Mouse (Mus musculus) heart, embryonic 15.5 days (tissue): ENCODE results near the gene Cbarp. TPM values are rescaled to one million over a fixed set of nuclear protein-coding genes. Genes with fewer than 3 reads are reported as not detected.
A peak's percentile ranks its signal among the peaks of the same experiment; 100 is the strongest.

Source experiments
- ATAC-seq: fragments of 200-750 bp; cut with Nextera tagmentation; replicated peaks from 2 replicates; pipeline ENCODE4 v1.8.0; 2017; ENCODE audit warnings: low read depth, moderate TSS enrichment; ENCODE audit not compliant: insufficient number of reproducible peaks, insufficient read depth, low FRiP score
- H3K27ac ChIP-seq: fragments of 300-500 bp; sonication (generic); 2 replicates; pipeline ENCODE4 v1.5.1; 2015; ENCODE audit warnings: mild to moderate bottlenecking, inconsistent platforms
- H3K27me3 ChIP-seq: fragments of 300-500 bp; sonication (generic); 2 replicates; pipeline ENCODE4 v1.6.1; 2015; ENCODE audit warnings: inconsistent platforms
- H3K36me3 ChIP-seq: fragments of 300-500 bp; sonication (generic); 2 replicates; pipeline ENCODE4 v1.6.1; 2015; ENCODE audit warnings: mild to moderate bottlenecking, inconsistent platforms
- H3K4me1 ChIP-seq: fragments of 300-500 bp; sonication (generic); replicated peaks from 2 replicates; pipeline ENCODE4 v1.6.1; 2015; ENCODE audit warnings: inconsistent platforms
- H3K4me2 ChIP-seq: fragments of 300-500 bp; sonication (generic); 2 replicates; pipeline ENCODE4 v1.6.1; 2015; ENCODE audit warnings: inconsistent platforms, mild to moderate bottlenecking, moderate library complexity
- H3K4me3 ChIP-seq: fragments of 300-500 bp; sonication (generic); 2 replicates; pipeline ENCODE4 v1.5.1; 2015; ENCODE audit warnings: mild to moderate bottlenecking, inconsistent platforms
- H3K9ac ChIP-seq: fragments of 300-500 bp; sonication (generic); 2 replicates; pipeline ENCODE4 v1.6.1; 2015; ENCODE audit warnings: mild to moderate bottlenecking, inconsistent platforms
- H3K9me3 ChIP-seq: fragments of 300-500 bp; sonication (generic); replicated peaks from 2 replicates; pipeline ENCODE4 v1.6.1; 2016; ENCODE audit warnings: inconsistent platforms
- WGBS: fragments of 180-500 bp; shearing (Covaris S2); methylation state at CpG from one replicate; pipeline ENCODE4 v1.1.7; 2015; ENCODE audit warnings: mixed read lengths; 5-methylcytosine and 5-hydroxymethylcytosine counted together
- polyA plus RNA-seq: library from polyadenylated mRNA; unstranded; fragments of >200 nt; fragmentation: Nextera tagmentation; extraction: Ambion mirVana; gene quantifications from 2 replicates; pipeline ENCODE4 v1.2.1, GENCODE M21; 2015

Cbarp gene
- polyA plus RNA-seq, 1 experiment from 2014 or later, result 1.7 TPM

GRCm38 (mm10) chr10:80133226-80133849, 7.3 kb downstream of the Cbarp start:
- Histone ChIP-seq H3K27ac (peak overlapping the region; percentile 69), H3K27me3 (peaks cover 18% of the 10 kb centered on the region), H3K9ac (no peak overlapping the region)

GRCm38 (mm10) chr10:80131952-80132350, 8.7 kb downstream of the Cbarp start:
- Histone ChIP-seq H3K27ac (no peak overlapping the region), H3K36me3 (peaks cover 47% of the 10 kb centered on the region), H3K9me3 (no peaks in the 10 kb centered on the region), H3K27me3 (peaks cover 8% of the 10 kb centered on the region), H3K4me2 (peak overlapping the region; percentile 8; the same call in 1 of the 2 replicates), H3K9ac (no peak overlapping the region), H3K4me3 (no peak overlapping the region), H3K4me1 (peaks cover 40% of the 10 kb centered on the region)
- 65% methylated on average over 27 of the region's 27 CpGs for WGBS
- no peak for ATAC-seq

More at GRCm38 (mm10) chr10:80133226-80133849, 7.3 kb downstream of the Cbarp start:
- no peaks in the 10 kb centered on the region for H3K9me3 ChIP-seq
- H3K4me3 ChIP-seq, result no peak overlapping the region
- WGBS, result 56% methylated on average over 8 of the region's 8 CpGs
- peaks cover 33% of the 10 kb centered on the region for H3K36me3 ChIP-seq
- peak; percentile 54 for ATAC-seq
- H3K4me2 ChIP-seq, result no peak overlapping the region
- H3K4me1 ChIP-seq, result peaks cover 54% of the 10 kb centered on the region

- Histone ChIP-seq H3K9ac (no peak overlapping the region), H3K27ac (no peak overlapping the region), H3K4me3 (no peak overlapping the region), H3K9me3 (no peaks in the 10 kb centered on the region), H3K27me3 (0 out of 2 replicates have a peak, but pooled peaks cover 3% of the 10 kb centered on the region), H3K36me3 (peaks cover 53% of the 10 kb centered on the region), H3K4me1 (peaks cover 35% of the 10 kb centered on the region), H3K4me2 (peak overlapping the region; percentile 8)
- 31% methylated on average over 55 of the region's 55 CpGs for whole genome bisulfite sequencing
- no peak for ATAC-seq
Measured at GRCm38 (mm10) chr10:80131316-80131951, 9.2 kb downstream of the Cbarp start.

GRCm38 (mm10) chr10:80130403-80131031, 10.1 kb downstream of the Cbarp start:
- Histone ChIP-seq H3K27me3 (no peaks in the 10 kb centered on the region), H3K27ac (no peak overlapping the region), H3K9me3 (no peaks in the 10 kb centered on the region), H3K36me3 (peaks cover 62% of the 10 kb centered on the region), H3K4me3 (no peak overlapping the region), H3K4me2 (no peak overlapping the region), H3K4me1 (peaks cover 32% of the 10 kb centered on the region), H3K9ac (no peak overlapping the region)
- whole genome bisulfite sequencing, result 81% methylated on average over 18 of the region's 18 CpGs
- no peak for ATAC-seq

GRCm38 (mm10) chr10:80129846-80130245, 10.8 kb downstream of the Cbarp start:
- H3K4me2 ChIP-seq, result no peak overlapping the region
- peaks cover 32% of the 10 kb centered on the region for H3K4me1 ChIP-seq
- peaks cover 64% of the 10 kb centered on the region for H3K36me3 ChIP-seq
- H3K27me3 ChIP-seq, result no peaks in the 10 kb centered on the region
- no peaks in the 10 kb centered on the region for H3K9me3 ChIP-seq
- H3K4me3 ChIP-seq, result no peak overlapping the region
- WGBS, result 93% methylated on average over 9 of the region's 9 CpGs
- H3K27ac ChIP-seq, result no peak overlapping the region
- no peak overlapping the region for H3K9ac ChIP-seq
- no peak for ATAC-seq

- Histone ChIP-seq H3K4me3 (no peak overlapping the region), H3K36me3 (peaks cover 75% of the 10 kb centered on the region), H3K9ac (no peak overlapping the region), H3K4me2 (no peak overlapping the region), H3K27ac (no peak overlapping the region), H3K4me1 (peaks cover 28% of the 10 kb centered on the region), H3K27me3 (no peaks in the 10 kb centered on the region), H3K9me3 (no peaks in the 10 kb centered on the region)
- WGBS, result 97% methylated on average over 8 of the region's 8 CpGs
- ATAC-seq, result no peak
Measured at GRCm38 (mm10) chr10:80127920-80128319, 12.7 kb downstream of the Cbarp start.

- WGBS, result 88% methylated on average over 9 of the region's 9 CpGs
- no peak for ATAC-seq
- Histone ChIP-seq H3K4me3 (no peak overlapping the region), H3K4me1 (peaks cover 29% of the 10 kb centered on the region), H3K9ac (no peak overlapping the region), H3K4me2 (no peak overlapping the region), H3K27me3 (no peaks in the 10 kb centered on the region), H3K27ac (no peak overlapping the region), H3K36me3 (peaks cover 67% of the 10 kb centered on the region), H3K9me3 (no peaks in the 10 kb centered on the region)
Measured at GRCm38 (mm10) chr10:80123932-80124562, 16.6 kb downstream of the Cbarp start.

- Histone ChIP-seq H3K36me3 (peaks cover 45% of the 10 kb centered on the region), H3K9me3 (no peaks in the 10 kb centered on the region)
Measured at GRCm38 (mm10) chr10:80121639-80122038, 19.0 kb downstream of the Cbarp start.

GRCm38 (mm10) chr10:80120146-80120545, 20.5 kb downstream of the Cbarp start:
- 0 out of 2 replicates have a peak overlapping the region, but pooled peaks have one; percentile 7 for H3K4me2 ChIP-seq
- H3K4me1 ChIP-seq, result peaks cover 51% of the 10 kb centered on the region
- no peaks in the 10 kb centered on the region for H3K27me3 ChIP-seq
- peak overlapping the region; percentile 33; the same call in 1 of the 2 replicates for H3K9ac ChIP-seq
- no peak overlapping the region for H3K4me3 ChIP-seq
- H3K9me3 ChIP-seq, result no peaks in the 10 kb centered on the region
- ATAC-seq, result no peak
- H3K27ac ChIP-seq, result 0 out of 2 replicates have a peak overlapping the region, but pooled peaks have one; percentile 33
- peaks cover 33% of the 10 kb centered on the region for H3K36me3 ChIP-seq
- 40% methylated on average over 2 of the region's 2 CpGs for WGBS

More at GRCm38 (mm10) chr10:80121639-80122038, 19.0 kb downstream of the Cbarp start:
- Histone ChIP-seq H3K4me1 (peaks cover 51% of the 10 kb centered on the region), H3K4me2 (no peak overlapping the region), H3K4me3 (no peak overlapping the region), H3K9ac (no peak overlapping the region), H3K27ac (no peak overlapping the region), H3K27me3 (no peaks in the 10 kb centered on the region)
- 76% methylated on average over 2 of the region's 2 CpGs for WGBS
- ATAC-seq, result no peak

GRCm38 (mm10) chr10:80118552-80118951, 22.1 kb downstream of the Cbarp start:
- WGBS, result 75% methylated on average over 6 of the region's 6 CpGs
- Histone ChIP-seq H3K4me2 (peak overlapping the region; percentile 92), H3K4me1 (peaks cover 52% of the 10 kb centered on the region), H3K9me3 (no peaks in the 10 kb centered on the region), H3K27ac (no peak overlapping the region), H3K27me3 (no peaks in the 10 kb centered on the region), H3K4me3 (peak overlapping the region; percentile 95), H3K9ac (0 out of 2 replicates have a peak overlapping the region, but pooled peaks have one; percentile 16), H3K36me3 (peaks cover 23% of the 10 kb centered on the region; the same call in 1 of the 2 replicates)
- ATAC-seq, result no peak

- no peak for ATAC-seq
- Histone ChIP-seq H3K9me3 (no peaks in the 10 kb centered on the region), H3K9ac (peak overlapping the region; percentile 95), H3K27ac (peak overlapping the region; percentile 86), H3K27me3 (no peaks in the 10 kb centered on the region), H3K4me2 (peak overlapping the region; percentile 92), H3K4me1 (peaks cover 48% of the 10 kb centered on the region), H3K4me3 (peak overlapping the region; percentile 95), H3K36me3 (peaks cover 20% of the 10 kb centered on the region; the same call in 1 of the 2 replicates)
- WGBS, result 15% methylated on average over 1 of the region's 1 CpGs
Measured at GRCm38 (mm10) chr10:80117736-80118135, 22.9 kb downstream of the Cbarp start.
